Mouse (Mus musculus) heart, embryonic 10.5 days (tissue): ENCODE data around the gene Gm6588. TPM values are rescaled to one million over a fixed set of nuclear protein-coding genes. Genes with fewer than 3 reads are reported as not detected.

Experiments used
- polyA plus RNA-seq: library from polyadenylated mRNA; unstranded; fragments of >200 nt; fragmentation: Nextera tagmentation; extraction: Ambion mirVana; gene quantifications from 2 replicates; pipeline ENCODE4 v1.2.1, GENCODE M21; 2016

The Gm6588 gene
- polyA plus RNA-seq, 1 experiment from 2014 or later, result 0.11 TPM

Other genes starting within 250 kb of the Gm6588 start
- gene Cryba4, start 196.9 kb upstream of the Gm6588 start, polyA plus RNA-seq, result 0.20 TPM in 1 of 2 replicates, not detected in the other
- gene Crybb1, start 193.6 kb upstream of the Gm6588 start, polyA plus RNA-seq, result not detected in 2 replicates
- gene Tpst2, start 172.7 kb upstream of the Gm6588 start, polyA plus RNA-seq, result 34.1 and 41.2 TPM in 2 replicates
- 26.4 and 26.9 TPM in 2 replicates for gene Tfip11, start 123.1 kb upstream of the Gm6588 start, polyA plus RNA-seq
- gene Srrd, start 106.4 kb upstream of the Gm6588 start, polyA plus RNA-seq, result 26.7 and 40.5 TPM in 2 replicates
- 15.4 and 21.4 TPM in 2 replicates for gene Hps4, start 106.3 kb upstream of the Gm6588 start, polyA plus RNA-seq
- 0.18 and 0.28 TPM in 2 replicates for gene Gm6583, start 93.4 kb upstream of the Gm6588 start, polyA plus RNA-seq
- gene Asphd2, start 54.6 kb upstream of the Gm6588 start, polyA plus RNA-seq, result 4.3 and 6.8 TPM in 2 replicates
- 0.16 and 0.63 TPM in 2 replicates for gene Sez6l, start 127.8 kb downstream of the Gm6588 start, polyA plus RNA-seq